Mouse (Mus musculus): Measurements from ENCODE around the gene Alkbh3. TPM values are rescaled to one million over a fixed set of nuclear protein-coding genes. Genes with fewer than 3 reads are reported as not detected.

The Alkbh3 gene
- total RNA-seq (2021) = 48.8 and 65.8 TPM in 2 replicates
- long read RNA-seq, experiment 1, transcript Alkbh3-201 (10 exons, 1,228 nt) = major isoform, 31 of 56 reads
- long read RNA-seq, experiment 1, partial matches to known transcripts = 10 of 56 reads
- long read RNA-seq, experiment 1, other reads (novel, unspliced or antisense) = 15 of 56 reads
- long read RNA-seq, experiment 2, transcript Alkbh3-201 (10 exons, 1,228 nt) = major isoform, 16 of 44 reads
- long read RNA-seq, experiment 2, partial matches to known transcripts = 4 of 44 reads
- long read RNA-seq, experiment 2, other reads (novel, unspliced or antisense) = 24 of 44 reads

GRCm38 (mm10) chr2:94010335-94011291, at the start of gene Alkbh3:
TSS of gene Alkbh3 (minus strand) at chr2:94010807.
- peak; percentile 96 for DNase-seq

- peak; percentile 66 for DNase-seq
Observed at GRCm38 (mm10) chr2:94059459-94059858, 48.9 kb upstream of the Alkbh3 start.

- peak; percentile 65 for DNase-seq
Observed at GRCm38 (mm10) chr2:94054813-94055212, 44.2 kb upstream of the Alkbh3 start.

GRCm38 (mm10) chr2:94051952-94052351, 41.3 kb upstream of the Alkbh3 start:
- peak; percentile 32 for DNase-seq

- no peak for DNase-seq
Observed at GRCm38 (mm10) chr2:94050901-94051300, 40.3 kb upstream of the Alkbh3 start.

- DNase-seq = no peak
Observed at GRCm38 (mm10) chr2:94049471-94050176, 39.0 kb upstream of the Alkbh3 start.

GRCm38 (mm10) chr2:94048733-94049470, 38.3 kb upstream of the Alkbh3 start:
- no peak for DNase-seq

- no peak for DNase-seq
Observed at GRCm38 (mm10) chr2:94048271-94048670, 37.7 kb upstream of the Alkbh3 start.

- DNase-seq = peak; percentile 6
Observed at GRCm38 (mm10) chr2:94045411-94046090, 34.9 kb upstream of the Alkbh3 start.

GRCm38 (mm10) chr2:94044174-94044573, 33.6 kb upstream of the Alkbh3 start:
- no peak for DNase-seq

GRCm38 (mm10) chr2:94043662-94044061, 33.1 kb upstream of the Alkbh3 start:
- no peak for DNase-seq

GRCm38 (mm10) chr2:94042461-94042860, 31.9 kb upstream of the Alkbh3 start:
- DNase-seq = no peak

- DNase-seq = no peak
Observed at GRCm38 (mm10) chr2:94040391-94041125, 30.0 kb upstream of the Alkbh3 start.

GRCm38 (mm10) chr2:94035428-94036331, 25.1 kb upstream of the Alkbh3 start:
- DNase-seq = peak; percentile 79

- no peak for DNase-seq
Observed at GRCm38 (mm10) chr2:94030602-94031001, 20.0 kb upstream of the Alkbh3 start.

- no peak for DNase-seq
Observed at GRCm38 (mm10) chr2:94024637-94025036, 14.0 kb upstream of the Alkbh3 start.

GRCm38 (mm10) chr2:94002331-94002730, 8.3 kb downstream of the Alkbh3 start:
- peak; percentile 88 for DNase-seq

- DNase-seq = no peak
Observed at GRCm38 (mm10) chr2:94001918-94002317, 8.7 kb downstream of the Alkbh3 start.

- peak; percentile 30 for DNase-seq
Observed at GRCm38 (mm10) chr2:94001411-94001810, 9.2 kb downstream of the Alkbh3 start.

Measured in adrenal gland, postnatal 14 days (tissue).